Mouse (Mus musculus) lung, postnatal 0 days (tissue): Measurements from ENCODE around the gene Sox11.

ENCODE experiments used
- CTCF ChIP-seq: IDR thresholded peaks from 2 replicates; pipeline ENCODE4 v1.5.1; 2016; ENCODE audit warnings: antibody characterized with exemption, mild to moderate bottlenecking
- EP300 ChIP-seq: IDR thresholded peaks from 2 replicates; pipeline ENCODE4 v1.6.1; 2016; ENCODE audit warnings: antibody characterized with exemption, mild to moderate bottlenecking, control low read depth

- TF ChIP-seq CTCF: no peak
- TF ChIP-seq EP300: no peak
Observed at GRCm38 (mm10) chr12:27390439-27390838, 48.1 kb upstream of the Sox11 start.
